Mouse (Mus musculus): Measurements from ENCODE around the gene Olfr951. TPM values are rescaled to one million over a fixed set of nuclear protein-coding genes. Genes with fewer than 3 reads are reported as not detected.

Olfr951 gene
- polyA plus RNA-seq (2012; rRNA removed), result not detected in 2 replicates

DNA sequence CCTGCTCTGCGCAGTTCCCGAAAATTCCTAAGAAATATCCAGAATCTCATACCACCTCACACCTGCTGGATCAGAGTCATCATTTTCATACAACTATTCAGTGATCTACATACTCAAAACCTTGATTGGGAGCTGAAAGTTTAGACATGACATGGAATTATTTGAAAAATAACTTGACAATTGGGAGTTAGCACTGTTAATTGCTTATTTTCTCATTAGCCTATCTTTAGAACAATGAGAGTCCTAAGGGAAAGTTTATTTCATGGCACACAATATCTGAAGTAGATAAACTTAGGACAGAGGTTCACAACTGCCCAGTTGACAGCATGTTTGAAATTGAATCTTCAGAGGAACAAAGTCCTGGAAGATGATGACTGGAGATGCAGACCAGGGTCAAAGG lies at the start of gene Olfr951:
TSS of gene Olfr951 (plus strand) at position 301 of the 400 bp plus-strand sequence.

GRCm38 (mm10) chr9:39427048-39427447 lies 39.8 kb downstream of the Olfr951 start, which contains the start of gene Olfr952:
Olfr952 (minus strand) TSS chr9:39427148.

Other genes starting within 250 kb of the Olfr951 start
- gene Olfr943, start 221.1 kb upstream of the Olfr951 start, polyA plus RNA-seq (2012; rRNA removed), result not detected in 2 replicates
- gene Olfr944, start 185.5 kb upstream of the Olfr951 start, polyA plus RNA-seq (2012; rRNA removed), result not detected in 2 replicates
- not detected in 2 replicates for gene Olfr1537, start 137.4 kb upstream of the Olfr951 start, polyA plus RNA-seq (2012; rRNA removed)
- gene Olfr945, start 110.6 kb upstream of the Olfr951 start, polyA plus RNA-seq (2012; rRNA removed), result not detected in 2 replicates
- not detected in 2 replicates for gene Olfr948, start 61.4 kb upstream of the Olfr951 start, polyA plus RNA-seq (2012; rRNA removed)
- gene Olfr952, start 39.7 kb downstream of the Olfr951 start, polyA plus RNA-seq (2012; rRNA removed), result not detected in 2 replicates
- gene Olfr954, start 69.3 kb downstream of the Olfr951 start, polyA plus RNA-seq (2012; rRNA removed), result not detected in 2 replicates
- gene Olfr955, start 84.5 kb downstream of the Olfr951 start, polyA plus RNA-seq (2012; rRNA removed), result not detected in 2 replicates
- not detected in 2 replicates for gene Olfr44, start 106.6 kb downstream of the Olfr951 start, polyA plus RNA-seq (2012; rRNA removed)
- not detected in 2 replicates for gene Olfr957, start 128.4 kb downstream of the Olfr951 start, polyA plus RNA-seq (2012; rRNA removed)
- gene Olfr958, start 166.6 kb downstream of the Olfr951 start, polyA plus RNA-seq (2012; rRNA removed), result not detected in 2 replicates
- not detected in 2 replicates for gene Olfr959, start 188.2 kb downstream of the Olfr951 start, polyA plus RNA-seq (2012; rRNA removed)
- gene AW551984, start 217.0 kb downstream of the Olfr951 start, polyA plus RNA-seq (2012; rRNA removed), result 3.6 and 6.4 TPM in 2 replicates
- gene Olfr148, start 223.2 kb downstream of the Olfr951 start, polyA plus RNA-seq (2012; rRNA removed), result not detected in 2 replicates
- gene Olfr960, start 234.0 kb downstream of the Olfr951 start, polyA plus RNA-seq (2012; rRNA removed), result not detected in 2 replicates